Mouse (Mus musculus) CD4-positive, CD25-positive, alpha-beta regulatory T cell, adult 2 months (primary cell): ENCODE results near the gene Zwint.

Source experiments
- DNase-seq: peaks from one replicate; pipeline ENCODE4 v3.0.0-alpha.2; 2012; ENCODE audit warnings: low read depth, low spot score

Gene Zwint

GRCm38 (mm10) chr10:72654270-72655016, at the start of gene Zwint:
Gene Zwint (plus strand): TSS chr10:72654845.
- peak; percentile 98 for DNase-seq

- no peak for DNase-seq
These were observed 41.3 kb upstream of the Zwint start for GRCm38 (mm10) chr10:72613125-72613915.

DNA sequence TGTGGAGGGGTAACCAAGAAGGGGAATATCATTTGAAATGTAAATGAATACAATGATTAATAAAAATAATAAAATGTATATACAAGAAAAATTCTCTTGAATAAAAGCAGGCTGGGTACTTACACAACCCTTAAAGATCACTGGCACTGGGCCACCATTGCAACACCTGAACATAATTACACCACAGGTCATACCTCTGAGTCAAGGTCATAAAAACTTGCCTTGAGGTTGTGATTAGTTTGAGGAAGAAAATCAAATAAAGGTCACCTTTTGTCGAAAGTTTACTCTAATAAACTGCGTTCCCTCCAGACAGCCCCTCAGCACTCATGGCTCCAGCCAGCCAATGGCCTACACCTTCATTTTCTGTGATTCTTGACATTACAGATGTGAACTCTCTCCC, 38.5 kb upstream of the Zwint start:
- no peak for DNase-seq

GRCm38 (mm10) chr10:72620527-72620926, 34.1 kb upstream of the Zwint start:
- DNase-seq, result peak; percentile 23

DNA sequence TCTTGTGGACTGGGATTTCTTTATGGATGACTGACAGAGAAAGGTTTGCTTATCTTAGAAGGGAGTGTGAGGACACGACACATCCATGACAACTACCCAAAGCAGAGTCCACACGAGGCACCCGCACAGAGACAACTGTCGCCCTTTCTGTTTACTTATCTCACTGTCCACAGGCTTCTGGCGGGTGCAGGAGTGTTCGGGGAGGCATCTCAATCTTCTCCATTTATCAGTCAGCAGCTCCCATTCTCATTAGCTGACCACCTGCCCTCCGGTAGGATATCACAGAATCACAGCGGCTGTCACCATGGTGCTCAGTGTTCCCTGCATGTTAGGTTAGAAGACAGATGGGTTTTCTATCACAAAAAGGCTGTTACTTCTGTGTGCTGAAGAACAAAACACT, 31.1 kb upstream of the Zwint start:
- no peak for DNase-seq

DNA sequence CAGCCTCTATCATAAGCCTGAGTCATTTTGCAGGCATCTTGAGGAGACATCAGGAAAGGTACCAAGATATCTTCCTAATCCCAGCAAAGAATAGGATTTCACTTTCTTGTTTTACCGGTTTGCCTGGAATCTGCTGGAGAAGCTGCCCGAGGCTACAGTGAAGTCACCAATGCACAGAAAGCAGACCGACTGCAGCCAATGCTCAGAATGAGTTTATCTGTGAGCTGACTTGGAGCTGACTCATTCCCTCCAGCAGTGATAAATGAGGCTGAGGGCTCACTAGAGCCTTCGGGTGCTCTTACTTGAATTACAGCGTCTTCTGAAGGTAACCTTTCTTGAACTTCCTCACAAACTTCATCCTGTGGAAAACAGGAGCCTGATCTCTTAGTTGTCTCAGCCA, 20.5 kb upstream of the Zwint start:
- DNase-seq, result no peak

- DNase-seq, result no peak
These were observed 3.8 kb upstream of the Zwint start for GRCm38 (mm10) chr10:72650867-72651266.

- DNase-seq, result no peak
These were observed 848 bp upstream of the Zwint start for GRCm38 (mm10) chr10:72653797-72654196.

DNA sequence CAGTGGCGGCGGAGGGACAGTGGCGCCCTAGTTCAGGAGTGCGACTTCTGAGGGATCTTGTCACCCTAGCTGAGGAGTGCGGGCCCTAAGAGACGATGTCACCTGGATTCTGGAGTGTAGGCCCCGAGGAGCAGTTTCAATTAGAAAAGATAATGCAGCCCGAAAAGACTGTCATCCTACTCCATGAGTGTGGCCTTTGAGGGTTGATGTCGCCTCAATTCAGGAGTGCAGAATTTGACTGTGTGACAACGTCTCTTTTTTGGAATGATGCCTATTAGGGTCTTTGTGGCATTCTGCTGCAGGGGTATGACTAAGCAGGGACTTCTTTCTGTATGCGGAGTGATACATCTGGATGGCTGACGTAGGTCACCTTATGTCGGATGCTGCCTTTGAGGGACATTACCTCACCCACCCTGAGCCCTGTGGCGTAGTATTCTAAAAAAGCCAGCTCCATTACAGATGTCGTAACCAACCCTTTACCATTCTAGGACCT, 418 bp downstream of the Zwint start:
- peak; percentile 75 for DNase-seq

- DNase-seq, result no peak
These were observed 4.6 kb downstream of the Zwint start for GRCm38 (mm10) chr10:72659198-72659597.

- DNase-seq, result no peak
These were observed 5.7 kb downstream of the Zwint start for GRCm38 (mm10) chr10:72660350-72660749.

- no peak for DNase-seq
These were observed 13.2 kb downstream of the Zwint start for GRCm38 (mm10) chr10:72667856-72668255.

DNA sequence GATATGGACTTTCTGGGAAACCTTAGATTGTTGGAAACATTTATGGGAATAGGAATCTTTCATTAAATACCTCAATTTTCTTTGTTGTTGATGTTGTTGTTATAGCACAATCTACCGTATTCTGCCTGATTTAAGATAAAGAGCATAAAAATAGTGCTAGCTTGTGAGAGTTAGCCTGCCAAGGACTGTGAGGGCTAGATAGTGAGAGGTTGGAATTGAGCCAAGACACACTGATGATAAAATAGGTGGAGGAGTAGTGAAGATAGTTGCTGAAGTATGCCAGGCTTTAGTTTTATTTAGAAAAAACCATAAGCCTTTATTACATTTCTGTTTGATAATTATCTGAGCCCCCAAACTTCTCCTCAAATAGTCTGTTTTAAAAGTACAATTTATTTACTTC, 14.4 kb downstream of the Zwint start:
- DNase-seq, result no peak

DNA sequence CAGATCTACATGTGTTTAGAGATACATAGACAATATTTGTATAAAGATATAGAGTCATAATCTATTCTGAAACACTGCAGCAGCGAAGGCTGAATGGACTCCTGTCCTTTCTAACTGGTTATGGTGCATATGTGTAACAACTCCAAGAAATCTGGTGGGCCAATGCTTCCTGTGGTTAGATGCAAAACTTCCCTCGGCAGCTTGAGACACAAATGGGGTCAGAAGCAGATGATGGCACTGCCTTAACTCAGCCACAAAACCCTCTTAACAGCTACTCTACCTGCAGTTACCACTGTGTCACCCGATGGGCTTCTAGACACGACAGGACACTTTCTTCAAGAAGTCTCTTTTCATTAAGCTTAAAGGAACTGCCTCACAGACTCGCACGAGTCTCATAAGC, 21.3 kb downstream of the Zwint start:
- DNase-seq, result no peak

GRCm38 (mm10) chr10:72676550-72676949, 21.9 kb downstream of the Zwint start:
- no peak for DNase-seq

- DNase-seq, result no peak
These were observed 24.4 kb downstream of the Zwint start for GRCm38 (mm10) chr10:72679086-72679485.

DNA sequence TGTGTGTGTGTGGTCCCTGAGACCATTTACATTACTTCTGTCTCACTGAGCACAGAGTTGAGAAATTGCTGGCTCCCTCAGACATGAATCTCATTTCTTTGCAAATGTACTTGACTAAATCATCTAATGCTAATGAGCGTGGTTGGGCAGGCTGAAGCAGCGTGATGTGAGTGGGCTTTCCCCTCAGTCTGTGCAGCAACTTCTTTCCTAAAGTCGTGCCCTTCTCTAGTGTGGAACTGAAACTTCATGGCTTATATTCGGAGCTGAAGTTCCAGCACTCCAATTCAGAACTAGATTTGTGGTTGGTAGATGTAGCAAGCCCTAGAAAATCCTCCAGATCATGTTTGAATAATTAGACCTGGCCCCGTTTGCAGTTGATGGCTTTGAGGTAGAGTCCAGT, 46.4 kb downstream of the Zwint start:
- DNase-seq, result no peak

GRCm38 (mm10) chr10:72713754-72714153, 59.1 kb downstream of the Zwint start:
- no peak for DNase-seq
